Mouse (Mus musculus) ES-Bruce4 (cell line): Measurements from ENCODE around the gene Naga. TPM values are rescaled to one million over a fixed set of nuclear protein-coding genes. Genes with fewer than 3 reads are reported as not detected.
A peak's percentile ranks its signal among the peaks of the same experiment; 100 is the strongest.

Experiments
- H3K27ac ChIP-seq: 2 replicates; pipeline ENCODE4 v1.5.1; 2012; ENCODE audit warnings: low read length, inconsistent platforms; ENCODE audit not compliant: insufficient read depth
- H3K27me3 ChIP-seq: 2 replicates; pipeline ENCODE4 v1.6.1; 2012; ENCODE audit warnings: mild to moderate bottlenecking, low read length, inconsistent platforms; ENCODE audit not compliant: control insufficient read depth, poor library complexity, insufficient read depth, severe bottlenecking
- H3K36me3 ChIP-seq: 2 replicates; pipeline ENCODE4 v1.6.1; 2012; ENCODE audit warnings: inconsistent platforms, mild to moderate bottlenecking, low read length, moderate library complexity; ENCODE audit not compliant: control insufficient read depth, poor library complexity, insufficient read depth, severe bottlenecking
- H3K4me1 ChIP-seq: one replicate; pipeline ENCODE4 v1.8.1; 2011; ENCODE audit warnings: low read length; ENCODE audit not compliant: control insufficient read depth, insufficient read depth
- H3K4me3 ChIP-seq: 2 replicates; pipeline ENCODE4 v1.5.1; 2011; ENCODE audit warnings: low read depth, mild to moderate bottlenecking, low read length
- H3K9ac ChIP-seq: 2 replicates; pipeline ENCODE4 v1.6.1; 2012; ENCODE audit warnings: low read depth, mild to moderate bottlenecking, inconsistent platforms; ENCODE audit not compliant: poor library complexity, severe bottlenecking
- H3K9me3 ChIP-seq: replicated peaks from 2 replicates; pipeline ENCODE4 v1.6.1; 2012; ENCODE audit warnings: mild to moderate bottlenecking, low read length, inconsistent platforms; ENCODE audit not compliant: control insufficient read depth, poor library complexity, insufficient read depth, severe bottlenecking
- CTCF ChIP-seq: IDR thresholded peaks from one replicate; pipeline ENCODE4 v1.8.1; 2011; ENCODE audit warnings: low read depth, low read length
- EP300 ChIP-seq: IDR thresholded peaks from 2 replicates; pipeline ENCODE4 v1.6.1; 2011; ENCODE audit warnings: low read depth, low read length; ENCODE audit not compliant: insufficient read depth
- POLR2A ChIP-seq: IDR thresholded peaks from one replicate; pipeline ENCODE4 v1.8.1; 2011; ENCODE audit warnings: low read length; ENCODE audit not compliant: insufficient read depth
- polyA plus RNA-seq: library from polyadenylated mRNA; stranded (reverse); fragments of >200 nt; gene quantifications from 2 replicates; pipeline ENCODE4 v1.2.4, GENCODE M21; 2011; ENCODE audit warnings: low read depth; ENCODE audit not compliant: missing spikeins, insufficient read depth, insufficient read length

The Naga gene
- polyA plus RNA-seq, 1 experiment: 29.5 TPM

GRCm38 (mm10) chr15:82358431-82359260, 19.9 kb upstream of the Naga start:
- Histone ChIP-seq H3K4me1 (no peaks in the 10 kb centered on the region), H3K9me3 (no peaks in the 10 kb centered on the region), H3K27ac (no peak overlapping the region), H3K27me3 (no peaks in the 10 kb centered on the region), H3K4me3 (no peak overlapping the region), H3K9ac (no peak overlapping the region), H3K36me3 (no peaks in the 10 kb centered on the region)
- no peak for TF ChIP-seq CTCF
- TF ChIP-seq EP300: no peak
- no peak for TF ChIP-seq POLR2A

GRCm38 (mm10) chr15:82354126-82354945, 15.6 kb upstream of the Naga start, which contains the start of gene Ndufa6:
Ndufa6 (minus strand) TSS chr15:82354322.
- Histone ChIP-seq H3K4me3 (peak within 1 kb of the TSS; percentile 92), H3K36me3 (peaks cover 8% of the 10 kb centered on the region), H3K27ac (peak within 1 kb of the TSS; percentile 60), H3K9ac (peak within 1 kb of the TSS; percentile 91), H3K27me3 (no peaks in the 10 kb centered on the region), H3K9me3 (no peaks in the 10 kb centered on the region), H3K4me1 (no peaks in the 10 kb centered on the region)
- TF ChIP-seq POLR2A: peak; percentile 84
- 0 out of 2 replicates have a peak, but pooled peaks have one; percentile 19 for TF ChIP-seq EP300
- peak; percentile 81 for TF ChIP-seq CTCF

- TF ChIP-seq EP300: no peak
- TF ChIP-seq CTCF: no peak
- no peak for TF ChIP-seq POLR2A
- H3K4me3 ChIP-seq: peak overlapping the region; percentile 92
- H3K9ac ChIP-seq: peak overlapping the region; percentile 91
- no peak overlapping the region for H3K27ac ChIP-seq
- no peaks in the 10 kb centered on the region for H3K4me1 ChIP-seq
- H3K27me3 ChIP-seq: no peaks in the 10 kb centered on the region
- H3K9me3 ChIP-seq: no peaks in the 10 kb centered on the region
- H3K36me3 ChIP-seq: peaks cover 9% of the 10 kb centered on the region
Measured at GRCm38 (mm10) chr15:82353745-82354113, 15.0 kb upstream of the Naga start.

GRCm38 (mm10) chr15:82353078-82353744, 14.5 kb upstream of the Naga start:
- no peaks in the 10 kb centered on the region for H3K4me1 ChIP-seq
- H3K27me3 ChIP-seq: no peaks in the 10 kb centered on the region
- no peaks in the 10 kb centered on the region for H3K9me3 ChIP-seq
- peak overlapping the region; percentile 92 for H3K4me3 ChIP-seq
- TF ChIP-seq POLR2A (no peak), CTCF (no peak), EP300 (no peak)
- H3K9ac ChIP-seq: peak overlapping the region; percentile 91
- no peak overlapping the region for H3K27ac ChIP-seq
- peaks cover 12% of the 10 kb centered on the region for H3K36me3 ChIP-seq

GRCm38 (mm10) chr15:82351480-82351879, 12.8 kb upstream of the Naga start:
- TF ChIP-seq POLR2A (no peak), EP300 (no peak), CTCF (no peak)
- H3K27me3 ChIP-seq: no peaks in the 10 kb centered on the region
- no peaks in the 10 kb centered on the region for H3K9me3 ChIP-seq
- peaks cover 12% of the 10 kb centered on the region for H3K36me3 ChIP-seq
- no peak overlapping the region for H3K4me3 ChIP-seq
- H3K4me1 ChIP-seq: peaks cover 2% of the 10 kb centered on the region
- H3K9ac ChIP-seq: no peak overlapping the region
- H3K27ac ChIP-seq: no peak overlapping the region
